Mouse (Mus musculus): Measurements from ENCODE around the gene B4galt2.

- TF ChIP-seq CTCF (IDR thresholded peaks at IDR 0.05; ENCODE audit: control insufficient read depth, insufficient read depth, low read length) (no peak), POLR2A (IDR thresholded peaks at IDR 0.05; ENCODE audit: borderline replicate concordance, control insufficient read depth, low read depth, low read length) (no peak)
Observed at GRCm38 (mm10) chr4:117912131-117912561, 28.9 kb upstream of the B4galt2 start.

All from bone marrow, adult 2 months (tissue).